Mouse (Mus musculus) left cerebral cortex, adult 2 months (tissue): ENCODE data around the gene Vezt. TPM values are rescaled to one million over a fixed set of nuclear protein-coding genes. Genes with fewer than 3 reads are reported as not detected.

Experiments
- DNase-seq, 2 experiments: peaks; one replicate each; pipeline ENCODE4 v3.0.0; 2021 to 2022; ENCODE audit warnings: low spot score in 2 of 2, mixed read lengths in 1 of 2; ENCODE audit errors: extremely low spot score in 1 of 2
- H3K27ac ChIP-seq: fragments of 200-600 bp; 2 replicates; pipeline ENCODE4 v1.8.1; 2022
- H3K4me3 ChIP-seq: fragments of 200-600 bp; 2 replicates; pipeline ENCODE4 v1.8.1; 2022
- CTCF ChIP-seq: fragments of 200-600 bp; IDR thresholded peaks from 2 replicates; pipeline ENCODE4 v1.8.1; 2022; ENCODE audit warnings: antibody characterized with exemption, mild to moderate bottlenecking, moderate library complexity
- intact Hi-C: fragments of 180-260 bp; cut with DNase I; formaldehyde crosslinking; loops from one replicate; pipeline ENCODE4 v1.15.1; 2025
- total RNA-seq, 2 experiments: library from RNA; stranded (reverse); gene quantifications; 2 replicates each; pipeline ENCODE4 v1.2.3; 2021

The Vezt gene
- total RNA-seq, 2 experiments from 2014 or later = 77.3 to 80.2 TPM

- DNase-seq = no peak
- peak; percentile 6 for TF ChIP-seq CTCF
- no peak overlapping the region for H3K4me3 ChIP-seq
- no peak overlapping the region for H3K27ac ChIP-seq
- intact Hi-C loops = no loop called here
Observed at GRCm38 (mm10) chr10:93916778-93917177, 118.8 kb downstream of the Vezt start.

- no peak for DNase-seq
- Histone ChIP-seq H3K27ac (no peak overlapping the region), H3K4me3 (no peak overlapping the region)
- intact Hi-C loops = no loop called here
- TF ChIP-seq CTCF = no peak
Observed at GRCm38 (mm10) chr10:93915531-93916275, 119.9 kb downstream of the Vezt start.

GRCm38 (mm10) chr10:93913525-93913924, 122.1 kb downstream of the Vezt start:
- no peak for TF ChIP-seq CTCF
- no peak overlapping the region for H3K4me3 ChIP-seq
- no peak for DNase-seq
- intact Hi-C loops = no loop called here
- no peak overlapping the region for H3K27ac ChIP-seq

GRCm38 (mm10) chr10:93912917-93913316, 122.7 kb downstream of the Vezt start:
- intact Hi-C loops = no loop called here
- no peak for DNase-seq

GRCm38 (mm10) chr10:93912136-93912855, 123.3 kb downstream of the Vezt start:
- Histone ChIP-seq H3K4me3 (no peak overlapping the region), H3K27ac (no peak overlapping the region)
- intact Hi-C loops = no loop called here
- no peak for DNase-seq
- TF ChIP-seq CTCF = no peak

More at GRCm38 (mm10) chr10:93912917-93913316, 122.7 kb downstream of the Vezt start:
- H3K27ac ChIP-seq = no peak overlapping the region
- H3K4me3 ChIP-seq = no peak overlapping the region
- TF ChIP-seq CTCF = no peak

DNA sequence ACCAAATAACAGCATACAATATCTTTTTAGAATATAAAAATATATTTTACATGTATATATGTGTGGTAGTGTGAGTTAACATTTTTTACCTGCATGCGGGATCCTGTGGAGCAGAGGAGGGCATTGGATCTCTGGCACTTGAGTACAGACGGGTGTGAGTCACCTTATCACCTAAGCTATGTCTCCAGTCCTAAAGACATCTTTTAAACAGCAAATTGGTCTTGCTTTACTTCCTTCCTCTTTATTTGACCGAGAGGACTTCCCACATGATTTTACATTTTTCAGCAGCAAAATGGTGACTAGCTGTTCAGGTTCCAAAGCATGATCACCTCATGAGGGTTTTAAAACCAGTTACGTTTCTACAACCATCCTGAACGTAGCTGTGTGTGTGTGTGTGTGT, 124.3 kb downstream of the Vezt start:
- Histone ChIP-seq H3K27ac (no peak overlapping the region), H3K4me3 (no peak overlapping the region)
- no peak for DNase-seq
- intact Hi-C loops = no loop called here
- TF ChIP-seq CTCF = no peak

GRCm38 (mm10) chr10:93909811-93910446, 125.7 kb downstream of the Vezt start:
- H3K4me3 ChIP-seq = no peak overlapping the region
- intact Hi-C loops = no loop called here
- TF ChIP-seq CTCF = no peak
- H3K27ac ChIP-seq = no peak overlapping the region
- no peak for DNase-seq

DNA sequence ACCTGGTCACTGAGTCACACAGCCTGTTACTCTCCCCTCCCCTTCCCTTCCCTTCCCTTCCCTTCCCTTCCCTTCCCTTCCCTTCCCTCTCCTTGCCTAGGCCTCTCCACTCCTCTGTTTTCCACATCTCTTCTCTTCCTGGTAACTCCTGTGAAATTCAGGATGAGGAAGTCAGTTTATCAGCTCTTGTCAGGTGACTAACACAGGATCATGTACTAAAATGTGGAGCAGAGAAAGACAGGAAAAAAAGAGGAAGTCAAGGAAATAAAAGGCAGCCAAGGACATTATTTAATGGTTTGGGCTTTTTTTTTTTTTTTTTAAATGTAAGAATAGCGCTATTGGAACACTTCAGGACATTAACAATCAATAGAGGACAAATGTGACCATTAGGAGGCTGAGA, 126.6 kb downstream of the Vezt start:
- no peak for TF ChIP-seq CTCF
- Histone ChIP-seq H3K4me3 (no peak overlapping the region), H3K27ac (no peak overlapping the region)
- intact Hi-C loops = no loop called here
- no peak for DNase-seq

GRCm38 (mm10) chr10:93908540-93908939, 127.1 kb downstream of the Vezt start:
- intact Hi-C loops = no loop called here
- no peak for TF ChIP-seq CTCF
- no peak overlapping the region for H3K4me3 ChIP-seq
- DNase-seq = no peak
- H3K27ac ChIP-seq = no peak overlapping the region

DNA sequence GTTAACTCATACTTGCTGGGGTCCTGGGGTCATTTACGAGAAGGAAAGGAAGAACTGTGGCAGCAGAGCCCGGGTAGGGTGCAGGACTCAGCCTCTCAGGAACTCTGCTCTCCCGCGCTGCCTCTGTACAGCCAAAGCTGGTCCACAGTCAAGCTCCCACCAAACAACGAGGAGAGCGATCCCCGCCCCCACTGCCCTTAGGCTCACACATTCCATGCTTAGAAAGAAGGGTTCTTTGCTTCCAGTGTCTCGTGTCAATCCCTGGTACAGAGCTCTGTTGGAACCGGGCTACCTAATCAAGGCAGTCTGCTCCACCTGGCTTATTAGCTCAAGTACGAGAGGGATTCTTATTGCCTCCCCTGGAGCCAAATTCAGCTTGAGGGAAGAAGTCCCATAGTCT, 128.2 kb downstream of the Vezt start:
- Histone ChIP-seq H3K4me3 (no peak overlapping the region), H3K27ac (no peak overlapping the region)
- DNase-seq = no peak
- no peak for TF ChIP-seq CTCF
- intact Hi-C loops = no loop called here

GRCm38 (mm10) chr10:93899907-93900306, 135.7 kb downstream of the Vezt start:
- intact Hi-C loops = no loop called here
- Histone ChIP-seq H3K4me3 (no peak overlapping the region), H3K27ac (no peak overlapping the region)
- no peak for DNase-seq
- no peak for TF ChIP-seq CTCF

DNA sequence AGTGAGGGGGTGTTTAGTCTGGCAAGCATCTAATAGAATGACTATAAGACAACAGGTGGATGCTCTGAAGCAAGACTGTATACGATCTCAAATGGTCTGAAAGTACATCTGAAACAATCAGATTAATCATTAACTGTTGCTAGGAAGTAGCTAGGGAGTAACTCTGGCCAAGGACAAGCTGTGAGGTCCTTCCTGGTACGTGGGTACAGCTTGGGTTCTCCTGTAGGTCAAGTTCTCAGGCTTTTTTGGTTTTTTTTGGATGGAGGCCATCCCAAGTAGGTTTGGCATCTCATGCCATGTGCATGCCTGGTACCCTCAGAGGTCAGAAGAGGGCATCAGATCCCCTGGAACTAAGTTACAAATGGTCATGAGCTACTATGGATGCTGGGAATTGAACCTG, 136.3 kb downstream of the Vezt start:
- intact Hi-C loops = no loop called here
- TF ChIP-seq CTCF = no peak
- Histone ChIP-seq H3K27ac (no peak overlapping the region), H3K4me3 (no peak overlapping the region)
- DNase-seq = no peak
